Mouse (Mus musculus): ENCODE results near the gene Olfr1095. TPM values are rescaled to one million over a fixed set of nuclear protein-coding genes. Genes with fewer than 3 reads are reported as not detected.

Olfr1095 gene
- polyA plus RNA-seq (2014; fragmentation: Nextera tagmentation; extraction: Ambion mirVana) = not detected in 2 replicates

DNA sequence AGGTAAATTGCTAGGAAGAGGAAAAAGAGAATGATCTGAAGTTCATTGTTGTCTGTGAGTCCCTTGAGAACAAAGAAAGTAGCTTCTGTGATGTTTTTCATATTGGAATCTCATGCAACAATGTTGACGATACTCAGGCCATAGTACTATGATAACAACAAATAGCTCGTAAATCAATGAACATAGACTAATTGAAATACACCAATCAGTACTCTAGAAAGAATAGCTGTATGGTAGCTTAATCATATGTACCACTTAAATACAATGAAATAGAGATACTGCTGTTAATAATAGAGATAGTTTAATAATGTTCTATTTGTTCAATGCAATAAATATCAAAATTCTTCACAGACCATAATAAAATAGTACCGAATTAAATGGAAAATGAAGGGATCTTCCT, at the start of gene Olfr1095:
Gene Olfr1095, minus strand, starts transcription at position 101 of the 400 bp plus-strand sequence.
- no peak within 1 kb of the TSS for H3K4me2 ChIP-seq (replicated peaks; ENCODE audit: low read depth, low read length)
- H3K9ac ChIP-seq (ENCODE audit: low read depth, low read length) = no peak within 1 kb of the TSS
- no peaks in the 10 kb centered on the region for H3K9me3 ChIP-seq (ENCODE audit: control insufficient read depth, low read length)
- 91% methylated on average over 3 of the region's 3 CpGs for WGBS
- H3K4me1 ChIP-seq (ENCODE audit: control insufficient read depth, insufficient read depth, low read length) = no peaks in the 10 kb centered on the region
- no peak for ATAC-seq (ENCODE audit: low FRiP score, low TSS enrichment)
- H3K27me3 ChIP-seq (ENCODE audit: control insufficient read depth, insufficient read depth, low read length) = no peaks in the 10 kb centered on the region
- H3K4me3 ChIP-seq (ENCODE audit: low read length) = no peak within 1 kb of the TSS
- H3K36me3 ChIP-seq (ENCODE audit: control insufficient read depth, insufficient read depth, low read length) = no peaks in the 10 kb centered on the region
- no peak within 1 kb of the TSS for H3K27ac ChIP-seq (ENCODE audit: low read depth, low read length)

GRCm38 (mm10) chr2:86892116-86892515, 40.6 kb upstream of the Olfr1095 start, which contains the start of gene Olfr1097:
TSS of gene Olfr1097 (minus strand) at chr2:86892216.
- Histone ChIP-seq H3K27me3 (ENCODE audit: control insufficient read depth, insufficient read depth, low read length) (no peaks in the 10 kb centered on the region), H3K4me2 (replicated peaks; ENCODE audit: low read depth, low read length) (no peak within 1 kb of the TSS), H3K4me3 (ENCODE audit: low read length) (no peak within 1 kb of the TSS), H3K9ac (ENCODE audit: low read depth, low read length) (no peak within 1 kb of the TSS), H3K9me3 (ENCODE audit: control insufficient read depth, low read length) (no peaks in the 10 kb centered on the region), H3K36me3 (ENCODE audit: control insufficient read depth, insufficient read depth, low read length) (no peaks in the 10 kb centered on the region), H3K4me1 (ENCODE audit: control insufficient read depth, insufficient read depth, low read length) (no peaks in the 10 kb centered on the region), H3K27ac (ENCODE audit: low read depth, low read length) (no peak within 1 kb of the TSS)
- 91% methylated on average over 1 of the region's 1 CpGs for WGBS
- no peak for ATAC-seq (ENCODE audit: low FRiP score, low TSS enrichment)

DNA sequence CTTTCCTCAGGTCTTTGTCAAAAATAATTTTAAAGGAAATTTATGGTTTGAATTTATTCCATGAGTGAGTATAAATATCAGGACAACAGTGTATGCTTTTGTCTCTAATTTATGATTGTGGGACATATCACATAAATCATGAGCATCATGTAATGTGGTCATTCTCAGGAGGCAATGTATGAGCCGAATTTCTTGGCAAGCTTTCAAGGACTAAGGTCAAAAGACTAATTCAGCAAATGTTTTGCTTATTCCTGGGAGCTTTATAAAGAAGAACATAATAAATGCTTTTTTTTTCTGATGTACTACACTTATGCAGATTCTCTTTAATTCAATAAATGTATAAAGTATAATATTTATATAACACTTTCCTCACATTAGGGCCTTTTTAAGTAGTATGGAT, 23.2 kb upstream of the Olfr1095 start, which contains the start of gene Gm13723:
Gene Gm13723, minus strand, starts transcription at position 101 of the 400 bp plus-strand sequence.
- no peak within 1 kb of the TSS for H3K9ac ChIP-seq (ENCODE audit: low read depth, low read length)
- 40% methylated on average over 1 of the region's 1 CpGs for WGBS
- H3K4me1 ChIP-seq (ENCODE audit: control insufficient read depth, insufficient read depth, low read length) = no peaks in the 10 kb centered on the region
- no peak within 1 kb of the TSS for H3K4me2 ChIP-seq (replicated peaks; ENCODE audit: low read depth, low read length)
- ATAC-seq (ENCODE audit: low FRiP score, low TSS enrichment) = no peak
- H3K9me3 ChIP-seq (ENCODE audit: control insufficient read depth, low read length) = no peaks in the 10 kb centered on the region
- H3K27ac ChIP-seq (ENCODE audit: low read depth, low read length) = no peak within 1 kb of the TSS
- no peaks in the 10 kb centered on the region for H3K27me3 ChIP-seq (ENCODE audit: control insufficient read depth, insufficient read depth, low read length)
- H3K36me3 ChIP-seq (ENCODE audit: control insufficient read depth, insufficient read depth, low read length) = no peaks in the 10 kb centered on the region
- no peak within 1 kb of the TSS for H3K4me3 ChIP-seq (ENCODE audit: low read length)

GRCm38 (mm10) chr2:86824363-86824762, 27.1 kb downstream of the Olfr1095 start, which contains the start of gene Olfr1094:
TSS of gene Olfr1094 (plus strand) at chr2:86824663.
- ATAC-seq (ENCODE audit: low FRiP score, low TSS enrichment) = no peak
- Histone ChIP-seq H3K4me3 (ENCODE audit: low read length) (no peak within 1 kb of the TSS), H3K9ac (ENCODE audit: low read depth, low read length) (no peak within 1 kb of the TSS), H3K4me2 (replicated peaks; ENCODE audit: low read depth, low read length) (no peak within 1 kb of the TSS), H3K36me3 (ENCODE audit: control insufficient read depth, insufficient read depth, low read length) (no peaks in the 10 kb centered on the region), H3K4me1 (ENCODE audit: control insufficient read depth, insufficient read depth, low read length) (no peaks in the 10 kb centered on the region), H3K27me3 (ENCODE audit: control insufficient read depth, insufficient read depth, low read length) (no peaks in the 10 kb centered on the region), H3K27ac (ENCODE audit: low read depth, low read length) (no peak within 1 kb of the TSS), H3K9me3 (ENCODE audit: control insufficient read depth, low read length) (no peaks in the 10 kb centered on the region)

DNA sequence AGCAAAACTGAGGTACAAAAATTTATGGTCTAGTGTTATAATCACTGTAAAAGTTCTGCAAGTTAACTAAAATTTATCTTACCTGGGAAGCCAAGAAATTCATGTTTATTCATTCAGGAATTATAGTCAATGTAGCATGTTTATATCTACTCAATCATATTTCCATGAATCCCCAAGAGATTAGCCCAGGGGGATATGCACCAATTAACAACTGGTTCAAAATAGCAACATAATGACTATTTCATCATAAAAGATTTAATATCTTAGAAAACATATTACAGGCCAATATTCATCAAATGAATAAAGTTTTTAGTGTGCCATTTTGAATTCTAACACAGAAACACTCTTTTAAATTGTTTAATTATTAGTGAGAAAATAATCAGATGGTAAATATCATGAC, 41.6 kb downstream of the Olfr1095 start, which contains the start of gene Olfr141:
Gene Olfr141, minus strand, starts transcription at position 101 of the 400 bp plus-strand sequence.
- Histone ChIP-seq H3K9ac (ENCODE audit: low read depth, low read length) (no peak within 1 kb of the TSS), H3K4me3 (ENCODE audit: low read length) (no peak within 1 kb of the TSS), H3K27ac (ENCODE audit: low read depth, low read length) (no peak within 1 kb of the TSS), H3K27me3 (ENCODE audit: control insufficient read depth, insufficient read depth, low read length) (no peaks in the 10 kb centered on the region), H3K36me3 (ENCODE audit: control insufficient read depth, insufficient read depth, low read length) (no peaks in the 10 kb centered on the region), H3K9me3 (ENCODE audit: control insufficient read depth, low read length) (no peaks in the 10 kb centered on the region), H3K4me1 (ENCODE audit: control insufficient read depth, insufficient read depth, low read length) (no peaks in the 10 kb centered on the region), H3K4me2 (replicated peaks; ENCODE audit: low read depth, low read length) (no peak within 1 kb of the TSS)
- no peak for ATAC-seq (ENCODE audit: low FRiP score, low TSS enrichment)

Other genes with a start within 250 kb of the Olfr1095 start
- not detected in 2 replicates for gene Olfr1084, start 212.0 kb downstream of the Olfr1095 start, polyA plus RNA-seq (2014; fragmentation: Nextera tagmentation; extraction: Ambion mirVana)
- gene Olfr1085, start 189.7 kb downstream of the Olfr1095 start, polyA plus RNA-seq (2014; fragmentation: Nextera tagmentation; extraction: Ambion mirVana) = not detected in 2 replicates
- not detected in 2 replicates for gene Olfr1086, start 171.6 kb downstream of the Olfr1095 start, polyA plus RNA-seq (2014; fragmentation: Nextera tagmentation; extraction: Ambion mirVana)
- not detected in 2 replicates for gene Olfr1087, start 153.3 kb downstream of the Olfr1095 start, polyA plus RNA-seq (2014; fragmentation: Nextera tagmentation; extraction: Ambion mirVana)
- not detected in 2 replicates for gene Olfr1089, start 118.0 kb downstream of the Olfr1095 start, polyA plus RNA-seq (2014; fragmentation: Nextera tagmentation; extraction: Ambion mirVana)
- gene Olfr1090, start 92.7 kb downstream of the Olfr1095 start, polyA plus RNA-seq (2014; fragmentation: Nextera tagmentation; extraction: Ambion mirVana) = not detected in 2 replicates
- not detected in 2 replicates for gene Olfr1093, start 69.2 kb downstream of the Olfr1095 start, polyA plus RNA-seq (2014; fragmentation: Nextera tagmentation; extraction: Ambion mirVana)
- gene Olfr141, start 41.7 kb downstream of the Olfr1095 start, polyA plus RNA-seq (2014; fragmentation: Nextera tagmentation; extraction: Ambion mirVana) = not detected in 2 replicates
- gene Olfr1094, start 27.0 kb downstream of the Olfr1095 start, polyA plus RNA-seq (2014; fragmentation: Nextera tagmentation; extraction: Ambion mirVana) = not detected in 2 replicates
- not detected in 2 replicates for gene Gm13723, start 23.1 kb upstream of the Olfr1095 start, polyA plus RNA-seq (2014; fragmentation: Nextera tagmentation; extraction: Ambion mirVana)
- gene Olfr1097, start 40.5 kb upstream of the Olfr1095 start, polyA plus RNA-seq (2014; fragmentation: Nextera tagmentation; extraction: Ambion mirVana) = not detected in 2 replicates
- not detected in 2 replicates for gene Olfr1098, start 72.8 kb upstream of the Olfr1095 start, polyA plus RNA-seq (2014; fragmentation: Nextera tagmentation; extraction: Ambion mirVana)
- not detected in 2 replicates for gene Olfr1099, start 109.0 kb upstream of the Olfr1095 start, polyA plus RNA-seq (2014; fragmentation: Nextera tagmentation; extraction: Ambion mirVana)
- gene Olfr1100, start 128.3 kb upstream of the Olfr1095 start, polyA plus RNA-seq (2014; fragmentation: Nextera tagmentation; extraction: Ambion mirVana) = not detected in 2 replicates
- gene Olfr1101, start 139.5 kb upstream of the Olfr1095 start, polyA plus RNA-seq (2014; fragmentation: Nextera tagmentation; extraction: Ambion mirVana) = not detected in 2 replicates
- gene Olfr1102, start 146.7 kb upstream of the Olfr1095 start, polyA plus RNA-seq (2014; fragmentation: Nextera tagmentation; extraction: Ambion mirVana) = not detected in 2 replicates
- not detected in 2 replicates for gene Olfr1104, start 175.4 kb upstream of the Olfr1095 start, polyA plus RNA-seq (2014; fragmentation: Nextera tagmentation; extraction: Ambion mirVana)
- gene Olfr1105, start 184.8 kb upstream of the Olfr1095 start, polyA plus RNA-seq (2014; fragmentation: Nextera tagmentation; extraction: Ambion mirVana) = not detected in 2 replicates
- not detected in 2 replicates for gene Olfr1106, start 200.6 kb upstream of the Olfr1095 start, polyA plus RNA-seq (2014; fragmentation: Nextera tagmentation; extraction: Ambion mirVana)
- gene Olfr1107, start 224.1 kb upstream of the Olfr1095 start, polyA plus RNA-seq (2014; fragmentation: Nextera tagmentation; extraction: Ambion mirVana) = not detected in 2 replicates
- gene Olfr1109, start 244.3 kb upstream of the Olfr1095 start, polyA plus RNA-seq (2014; fragmentation: Nextera tagmentation; extraction: Ambion mirVana) = not detected in 2 replicates